Mouse (Mus musculus) limb, embryonic 10.5 days (tissue): Measurements from ENCODE around the gene Tnxb. TPM values are rescaled to one million over a fixed set of nuclear protein-coding genes. Genes with fewer than 3 reads are reported as not detected.
A peak's percentile ranks its signal among the peaks of the same experiment; 100 is the strongest.

Experiments
- DNase-seq: peaks from one replicate; pipeline ENCODE4 v3.0.0-alpha.2; 2017; ENCODE audit warnings: low spot score
- H3K27ac ChIP-seq: fragments of 300-500 bp; sonication (generic); 2 replicates; pipeline ENCODE4 v1.5.1; 2016; ENCODE audit warnings: mild to moderate bottlenecking
- H3K27me3 ChIP-seq: fragments of 300-500 bp; sonication (generic); 2 replicates; pipeline ENCODE4 v1.6.1; 2016; ENCODE audit warnings: low read depth, mild to moderate bottlenecking; ENCODE audit not compliant: poor library complexity, severe bottlenecking
- H3K36me3 ChIP-seq: fragments of 300-500 bp; sonication (generic); 2 replicates; pipeline ENCODE4 v1.6.1; 2016; ENCODE audit warnings: mild to moderate bottlenecking, moderate library complexity
- H3K4me1 ChIP-seq: fragments of 300-500 bp; sonication (generic); 2 replicates; pipeline ENCODE4 v1.6.1; 2016
- H3K4me3 ChIP-seq: fragments of 300-500 bp; sonication (generic); 2 replicates; pipeline ENCODE4 v1.5.1; 2016; ENCODE audit warnings: mild to moderate bottlenecking, moderate library complexity
- H3K9me3 ChIP-seq: fragments of 300-500 bp; sonication (generic); replicated peaks from 2 replicates; pipeline ENCODE4 v1.6.1; 2016; ENCODE audit warnings: mild to moderate bottlenecking
- WGBS: fragments of 180-500 bp; shearing (Covaris S2); methylation state at CpG from one replicate; pipeline ENCODE4 v1.1.7; 2016; 5-methylcytosine and 5-hydroxymethylcytosine counted together
- polyA plus RNA-seq: library from polyadenylated mRNA; unstranded; fragments of >200 nt; fragmentation: Nextera tagmentation; extraction: Ambion mirVana; gene quantifications from 2 replicates; pipeline ENCODE4 v1.2.1, GENCODE M21; 2016

Tnxb gene
- polyA plus RNA-seq, 1 experiment from 2014 or later, result not detected

DNA sequence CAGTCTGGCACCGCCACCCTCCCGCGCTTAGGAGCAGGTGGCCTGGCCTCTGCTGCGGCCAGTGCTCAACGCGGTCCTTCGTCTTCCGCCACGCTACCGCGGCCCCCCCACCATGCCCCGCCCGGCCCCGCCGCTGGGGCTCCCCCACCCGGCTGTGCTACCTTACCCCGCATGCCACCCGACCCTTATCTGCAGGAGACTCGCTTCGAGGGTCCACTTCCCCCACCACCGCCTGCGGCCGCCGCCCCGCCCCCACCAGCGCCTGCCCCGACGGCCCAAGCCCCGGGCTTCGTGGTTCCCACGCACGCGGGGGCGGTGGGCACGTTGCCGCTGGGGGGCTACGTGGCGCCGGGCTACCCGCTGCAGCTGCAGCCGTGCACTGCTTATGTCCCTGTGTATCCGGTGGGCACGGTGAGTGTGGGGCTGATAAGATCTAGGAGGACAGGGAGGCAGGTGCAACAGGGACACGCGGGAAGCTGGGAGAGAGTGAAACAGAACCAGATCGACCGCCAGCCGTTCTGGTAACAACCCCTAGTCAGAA lies 39.5 kb upstream of the Tnxb start:
- Histone ChIP-seq H3K4me3 (peak overlapping the region; percentile 52), H3K36me3 (no peaks in the 10 kb centered on the region), H3K4me1 (peaks cover 69% of the 10 kb centered on the region), H3K27me3 (peaks cover 60% of the 10 kb centered on the region), H3K9me3 (no peaks in the 10 kb centered on the region), H3K27ac (no peak overlapping the region)
- no peak for DNase-seq
- 3% methylated on average over 48 of the region's 48 CpGs for WGBS

GRCm38 (mm10) chr17:34631647-34632046 lies 38.7 kb upstream of the Tnxb start:
- Histone ChIP-seq H3K27ac (peak overlapping the region; percentile 46; the same call in 1 of the 2 replicates), H3K27me3 (peaks cover 62% of the 10 kb centered on the region)
- no peak for DNase-seq

GRCm38 (mm10) chr17:34632261-34632691 lies 38.1 kb upstream of the Tnxb start:
- no peaks in the 10 kb centered on the region for H3K36me3 ChIP-seq
- DNase-seq, result peak; percentile 55
- 1% methylated on average over 26 of the region's 26 CpGs for WGBS
- H3K4me3 ChIP-seq, result peak overlapping the region; percentile 52
- peaks cover 62% of the 10 kb centered on the region for H3K27me3 ChIP-seq
- peaks cover 59% of the 10 kb centered on the region for H3K4me1 ChIP-seq
- H3K9me3 ChIP-seq, result no peaks in the 10 kb centered on the region
- H3K27ac ChIP-seq, result peak overlapping the region; percentile 46; the same call in 1 of the 2 replicates

More at GRCm38 (mm10) chr17:34631647-34632046, 38.7 kb upstream of the Tnxb start:
- H3K4me1 ChIP-seq, result peaks cover 61% of the 10 kb centered on the region
- no peaks in the 10 kb centered on the region for H3K36me3 ChIP-seq
- WGBS, result 4% methylated on average over 12 of the region's 12 CpGs
- H3K4me3 ChIP-seq, result peak overlapping the region; percentile 52
- H3K9me3 ChIP-seq, result no peaks in the 10 kb centered on the region

GRCm38 (mm10) chr17:34635671-34636070 lies 34.7 kb upstream of the Tnxb start:
- Histone ChIP-seq H3K36me3 (no peaks in the 10 kb centered on the region), H3K9me3 (no peaks in the 10 kb centered on the region), H3K27ac (no peak overlapping the region), H3K4me3 (no peak overlapping the region), H3K27me3 (peaks cover 38% of the 10 kb centered on the region), H3K4me1 (peaks cover 29% of the 10 kb centered on the region)
- 77% methylated on average over 2 of the region's 2 CpGs for WGBS
- no peak for DNase-seq

GRCm38 (mm10) chr17:34637459-34637858 lies 32.9 kb upstream of the Tnxb start:
- H3K4me3 ChIP-seq, result no peak overlapping the region
- no peak for DNase-seq
- peaks cover 21% of the 10 kb centered on the region for H3K4me1 ChIP-seq
- H3K27ac ChIP-seq, result no peak overlapping the region; the same call in 1 of the 2 replicates
- no peaks in the 10 kb centered on the region for H3K36me3 ChIP-seq
- no peaks in the 10 kb centered on the region for H3K9me3 ChIP-seq
- 78% methylated on average over 3 of the region's 3 CpGs for WGBS
- H3K27me3 ChIP-seq, result peaks cover 20% of the 10 kb centered on the region

DNA sequence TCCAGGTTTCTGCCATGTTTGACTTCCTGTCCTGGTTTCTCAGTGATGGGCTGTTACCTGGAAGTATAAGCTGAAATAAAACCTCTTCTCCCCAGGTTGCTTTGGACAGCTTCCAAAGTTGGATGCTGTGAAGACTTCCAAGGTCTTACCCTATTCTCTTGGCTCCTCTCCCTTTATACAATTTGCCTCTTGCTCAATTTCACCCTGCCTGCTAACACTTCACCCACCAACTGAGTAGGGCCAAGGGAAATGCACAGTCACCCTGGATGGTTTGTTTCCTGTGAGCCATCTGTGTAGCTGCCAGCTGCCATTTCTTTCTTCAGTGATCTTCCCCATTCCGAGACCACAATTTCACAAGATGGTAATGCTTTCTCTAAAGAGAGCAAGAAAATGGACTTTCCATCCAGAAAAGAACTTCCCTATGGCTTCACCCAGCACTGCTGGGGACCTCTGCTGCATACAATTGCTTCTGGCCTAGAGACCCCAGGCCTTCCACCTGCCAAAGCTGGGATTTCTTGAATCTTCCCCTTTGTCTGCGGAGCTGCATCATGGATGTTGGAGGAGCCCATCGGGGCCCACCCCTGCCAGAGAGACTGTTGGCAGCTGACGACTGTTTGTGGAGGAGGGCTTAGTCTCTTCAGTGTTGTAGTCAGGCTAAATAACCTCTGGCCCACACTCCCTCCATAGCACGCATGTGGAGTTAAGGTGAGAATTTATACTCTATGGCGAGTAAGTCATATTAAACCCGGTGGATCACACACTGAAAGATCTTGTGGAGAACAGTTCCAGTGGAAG lies 30.7 kb upstream of the Tnxb start:
- no peak for DNase-seq
- H3K4me1 ChIP-seq, result peaks cover 12% of the 10 kb centered on the region
- 83% methylated on average over 7 of the region's 7 CpGs for WGBS
- H3K27me3 ChIP-seq, result peaks cover 3% of the 10 kb centered on the region; the same call in 1 of the 2 replicates
- no peak overlapping the region for H3K4me3 ChIP-seq
- H3K9me3 ChIP-seq, result no peaks in the 10 kb centered on the region
- peak overlapping the region; percentile 5; the same call in 1 of the 2 replicates for H3K27ac ChIP-seq
- H3K36me3 ChIP-seq, result no peaks in the 10 kb centered on the region

DNA sequence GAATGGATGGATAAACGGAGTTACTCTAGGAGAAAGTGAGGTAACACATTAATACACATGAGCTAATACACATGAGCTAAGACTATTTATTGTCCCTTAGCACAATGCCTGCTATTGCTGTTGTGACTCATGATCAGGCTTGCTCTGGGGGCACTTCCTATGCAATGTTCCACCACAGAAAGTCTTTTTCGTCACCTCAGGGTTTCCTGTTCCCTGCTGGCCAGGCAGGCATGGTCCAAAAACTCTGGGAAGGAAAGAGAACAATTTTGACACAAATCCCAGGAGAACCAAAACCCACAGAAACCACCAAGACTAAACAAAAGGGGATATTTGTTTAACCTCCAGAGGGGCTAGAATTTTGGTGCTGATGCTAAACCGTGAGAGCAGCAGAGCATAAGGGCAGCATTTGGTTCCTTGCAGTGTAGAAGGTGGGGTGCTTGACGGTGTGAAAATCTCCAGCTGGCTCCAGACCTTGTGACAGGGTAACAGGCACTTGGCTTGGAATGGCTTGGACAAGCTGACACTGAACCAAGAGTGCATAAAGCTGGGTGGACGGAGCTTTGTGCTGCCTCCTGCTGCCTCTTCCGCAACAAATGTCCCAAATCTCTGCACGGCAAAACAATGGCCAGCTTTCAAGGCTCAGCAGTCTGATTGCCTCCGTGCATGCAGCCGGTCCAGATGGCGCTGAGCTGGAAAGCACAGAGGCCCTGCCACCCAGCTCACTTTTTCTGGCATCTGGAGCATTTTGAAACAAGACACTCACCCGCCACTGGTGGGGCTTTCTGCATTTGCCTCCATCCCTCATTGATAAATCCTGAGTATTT lies 29.3 kb upstream of the Tnxb start:
- Histone ChIP-seq H3K27me3 (0 out of 2 replicates have a peak, but pooled peaks cover under 1% of the 10 kb centered on the region), H3K4me3 (peak overlapping the region; percentile 7; the same call in 1 of the 2 replicates), H3K9me3 (no peaks in the 10 kb centered on the region), H3K4me1 (peaks cover 22% of the 10 kb centered on the region), H3K36me3 (peaks cover 7% of the 10 kb centered on the region), H3K27ac (peak overlapping the region; percentile 83)
- peak; percentile 55 for DNase-seq
- WGBS, result 24% methylated on average over 11 of the region's 11 CpGs

- no peaks in the 10 kb centered on the region for H3K27me3 ChIP-seq
- no peak for DNase-seq
- 92% methylated on average over 3 of the region's 3 CpGs for WGBS
- peaks cover 11% of the 10 kb centered on the region for H3K36me3 ChIP-seq
- no peak overlapping the region for H3K4me3 ChIP-seq
- H3K4me1 ChIP-seq, result peaks cover 27% of the 10 kb centered on the region
- H3K9me3 ChIP-seq, result no peaks in the 10 kb centered on the region
- H3K27ac ChIP-seq, result 0 out of 2 replicates have a peak overlapping the region, but pooled peaks have one; percentile 83
These were observed 28.4 kb upstream of the Tnxb start for GRCm38 (mm10) chr17:34641945-34642344.

DNA sequence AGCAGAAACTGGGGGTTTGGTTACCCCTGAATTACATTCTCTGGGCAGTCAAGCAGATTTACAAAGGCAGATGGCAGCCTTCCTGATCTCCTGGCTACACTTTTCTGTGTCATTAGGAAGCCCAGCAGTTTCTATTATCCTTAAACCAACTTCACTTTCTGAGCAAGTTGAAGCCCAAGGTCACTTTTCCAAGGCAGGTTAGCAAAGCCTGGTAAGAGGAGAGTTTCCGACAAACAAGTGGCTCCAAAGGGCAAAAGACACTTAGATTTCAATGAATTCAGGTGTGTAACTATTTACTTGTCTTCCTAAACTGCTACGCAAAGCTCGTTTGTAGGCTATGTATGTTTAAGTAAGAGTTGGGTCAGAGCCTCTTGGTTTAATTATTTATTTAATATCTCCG lies 27.0 kb upstream of the Tnxb start:
- no peaks in the 10 kb centered on the region for H3K9me3 ChIP-seq
- 95% methylated on average over 4 of the region's 4 CpGs for WGBS
- no peak for DNase-seq
- peaks cover 37% of the 10 kb centered on the region for H3K4me1 ChIP-seq
- H3K27me3 ChIP-seq, result no peaks in the 10 kb centered on the region
- H3K36me3 ChIP-seq, result peaks cover 11% of the 10 kb centered on the region
- H3K27ac ChIP-seq, result no peak overlapping the region
- no peak overlapping the region for H3K4me3 ChIP-seq

GRCm38 (mm10) chr17:34643944-34644343 lies 26.4 kb upstream of the Tnxb start:
- no peak for DNase-seq
- peak overlapping the region; percentile 88; the same call in 1 of the 2 replicates for H3K4me3 ChIP-seq
- WGBS, result 85% methylated on average over 10 of the region's 10 CpGs
- peaks cover 43% of the 10 kb centered on the region for H3K4me1 ChIP-seq
- no peaks in the 10 kb centered on the region for H3K27me3 ChIP-seq
- no peaks in the 10 kb centered on the region for H3K9me3 ChIP-seq
- H3K27ac ChIP-seq, result no peak overlapping the region
- peaks cover 16% of the 10 kb centered on the region for H3K36me3 ChIP-seq

DNA sequence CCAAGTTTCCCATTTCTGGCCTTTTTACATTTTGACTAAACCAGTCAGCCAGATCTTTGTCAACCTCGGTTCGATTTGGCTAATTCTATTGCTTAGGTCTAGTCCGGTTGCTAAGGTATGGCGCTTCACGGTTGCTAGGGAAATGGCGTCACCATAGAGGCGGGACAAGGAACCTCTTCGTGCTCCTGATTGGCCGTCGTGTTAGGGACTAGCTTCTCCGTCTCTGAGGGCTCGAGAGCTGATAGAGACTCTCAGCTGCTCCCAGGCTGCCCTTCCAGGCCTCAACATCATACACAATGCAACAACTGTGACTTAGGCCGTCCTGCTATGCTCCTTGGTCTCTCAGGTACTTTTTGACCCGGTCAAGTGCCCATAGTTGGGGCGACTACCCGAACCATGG lies 25.7 kb upstream of the Tnxb start, which contains the start of gene Fkbpl:
TSS of gene Fkbpl (plus strand) at position 157 of the 400 bp plus-strand sequence.
- Histone ChIP-seq H3K4me1 (peaks cover 43% of the 10 kb centered on the region), H3K27ac (peak within 1 kb of the TSS; percentile 70; the same call in 1 of the 2 replicates)

DNA sequence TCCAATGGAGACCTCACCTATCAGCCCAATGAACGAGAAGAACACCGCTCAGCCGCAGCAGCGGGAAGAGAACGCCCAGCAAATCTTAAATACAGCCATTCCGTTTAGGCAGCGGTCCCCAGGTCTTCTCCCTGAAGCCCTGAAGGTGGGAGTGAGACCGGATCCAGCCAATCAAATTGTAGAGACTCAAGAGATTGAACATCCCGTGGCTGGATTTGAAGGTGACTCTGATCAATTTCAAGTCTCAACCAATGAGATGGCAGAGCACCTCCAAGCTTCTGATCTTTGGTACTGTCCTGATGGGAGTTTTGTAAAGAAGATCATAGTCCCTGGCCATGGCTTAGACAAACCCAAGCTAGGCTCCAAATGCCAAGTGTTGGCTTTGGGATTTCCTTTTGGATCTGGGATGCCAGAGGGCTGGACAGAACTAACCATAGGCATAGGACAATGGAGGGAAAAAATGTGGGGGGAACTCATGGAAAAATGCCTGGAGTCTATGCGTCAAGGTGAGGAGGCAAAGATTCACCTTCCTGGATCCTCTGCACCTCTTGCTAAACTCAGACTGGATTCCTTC lies 25.0 kb upstream of the Tnxb start:
- Histone ChIP-seq H3K4me1 (peaks cover 43% of the 10 kb centered on the region), H3K4me3 (peak overlapping the region; percentile 88), H3K9me3 (no peaks in the 10 kb centered on the region), H3K36me3 (peaks cover 30% of the 10 kb centered on the region), H3K27me3 (no peaks in the 10 kb centered on the region), H3K27ac (peak overlapping the region; percentile 70; the same call in 1 of the 2 replicates)
- DNase-seq, result no peak
- 43% methylated on average over 10 of the region's 10 CpGs for WGBS

More for the DNA sequence above, 25.7 kb upstream of the Tnxb start, which contains the start of gene Fkbpl:
- 1% methylated on average over 16 of the region's 16 CpGs for WGBS
- H3K27me3 ChIP-seq, result no peaks in the 10 kb centered on the region
- peaks cover 23% of the 10 kb centered on the region for H3K36me3 ChIP-seq
- peak within 1 kb of the TSS; percentile 88 for H3K4me3 ChIP-seq
- DNase-seq, result peak; percentile 91
- H3K9me3 ChIP-seq, result no peaks in the 10 kb centered on the region
